Mouse (Mus musculus) left cerebral cortex, postnatal 25 days (tissue): Measurements from ENCODE around the gene Srrm2. TPM values are rescaled to one million over a fixed set of nuclear protein-coding genes. Genes with fewer than 3 reads are reported as not detected.
"Not testable (repeated sequence)": the region's sequence is repeated elsewhere in the genome, so short reads cannot be mapped to it uniquely, and the experiment has no call there.

Experiments
- DNase-seq, 2 experiments: peaks; one replicate each; pipeline ENCODE4 v3.0.0; 2022; ENCODE audit warnings: low spot score in 2 of 2, mixed read lengths in 1 of 2
- intact Hi-C: fragments of 180-260 bp; cut with DNase I; formaldehyde crosslinking; loops from one replicate; pipeline ENCODE4 v1.15.1; 2025
- total RNA-seq, 2 experiments: library from RNA; stranded (reverse); gene quantifications; 2 replicates each; pipeline ENCODE4 v1.2.3; 2021

Srrm2 gene
- total RNA-seq, 2 experiments from 2014 or later, result 495 to 577 TPM

- DNase-seq, result no peak
- intact Hi-C loops, result no loop called here
Measured at GRCm38 (mm10) chr17:23761155-23761554, 29.2 kb upstream of the Srrm2 start.

GRCm38 (mm10) chr17:23762976-23763375 is 27.4 kb upstream of the Srrm2 start:
- intact Hi-C loops, result no loop called here

GRCm38 (mm10) chr17:23770493-23770892 is 19.8 kb upstream of the Srrm2 start:
- intact Hi-C loops, result loop anchor here (2.0 to 5.0 kb wide), 3 partner anchors 58 to 192 kb away; partner anchors contain the start of genes Elob, Prss32 and Prss41

More at GRCm38 (mm10) chr17:23762976-23763375, 27.4 kb upstream of the Srrm2 start:
- no peak for DNase-seq

GRCm38 (mm10) chr17:23770896-23771283 is 19.4 kb upstream of the Srrm2 start:
- intact Hi-C loops, result loop anchor here (2.0 to 5.0 kb wide), 3 partner anchors 58 to 191 kb away; partner anchors contain the start of genes Elob, Prss32 and Prss41
- peak; percentile 30 to 52 for DNase-seq

More at GRCm38 (mm10) chr17:23770493-23770892, 19.8 kb upstream of the Srrm2 start:
- DNase-seq, result peak in 1 of 2 experiments; percentile 22

- intact Hi-C loops, result loop anchor here (2.0 to 5.0 kb wide), 3 partner anchors 57 to 191 kb away; partner anchors contain the start of genes Elob, Prss32 and Prss41
- DNase-seq, result peak; percentile 99 to 100
Measured at GRCm38 (mm10) chr17:23771284-23772218, 18.8 kb upstream of the Srrm2 start, which contains the start of gene Flywch1. Gene Flywch1 (minus strand): TSS chr17:23771602.

- DNase-seq, result not testable (repeated sequence)
- intact Hi-C loops, result loop anchor here (5.0 kb wide), 2 partner anchors 70 to 190 kb away; partner anchors contain the start of genes Prss32 and Prss41
Measured at GRCm38 (mm10) chr17:23772219-23772556, 18.1 kb upstream of the Srrm2 start.

GRCm38 (mm10) chr17:23773676-23774075 is 16.7 kb upstream of the Srrm2 start:
- DNase-seq, result no peak
- intact Hi-C loops, result loop anchor here (5.0 kb wide), 2 partner anchors 69 to 189 kb away; partner anchors contain the start of genes Prss32 and Prss41

- DNase-seq, result peak; percentile 73 to 87
- intact Hi-C loops, result loop anchor here (5.0 kb wide), 2 partner anchors 68 to 188 kb away; partner anchors contain the start of genes Prss32 and Prss41
Measured at GRCm38 (mm10) chr17:23774090-23774489, 16.2 kb upstream of the Srrm2 start.

GRCm38 (mm10) chr17:23776216-23776615 is 14.1 kb upstream of the Srrm2 start:
- intact Hi-C loops, result no loop called here
- DNase-seq, result no peak

GRCm38 (mm10) chr17:23777141-23777540 is 13.2 kb upstream of the Srrm2 start:
- intact Hi-C loops, result no loop called here
- DNase-seq, result no peak

GRCm38 (mm10) chr17:23778447-23778846 is 11.9 kb upstream of the Srrm2 start:
- intact Hi-C loops, result no loop called here
- DNase-seq, result no peak

GRCm38 (mm10) chr17:23783352-23783751 is 7.0 kb upstream of the Srrm2 start:
- intact Hi-C loops, result no loop called here
- no peak for DNase-seq

- intact Hi-C loops, result loop anchor here (2.0 kb wide), 1 partner anchor 17 kb away; no protein-coding TSS in a partner anchor
Measured at GRCm38 (mm10) chr17:23785561-23786471, 4.5 kb upstream of the Srrm2 start, which contains the start of gene Flywch2. Gene Flywch2 (minus strand): TSS chr17:23786081.

GRCm38 (mm10) chr17:23786510-23786931 is 3.8 kb upstream of the Srrm2 start:
- intact Hi-C loops, result loop anchor here (2.0 kb wide), 1 partner anchor 16 kb away; no protein-coding TSS in a partner anchor
- DNase-seq, result peak; percentile 29 to 45

More at GRCm38 (mm10) chr17:23785561-23786471, 4.5 kb upstream of the Srrm2 start, which contains the start of gene Flywch2:
- peak; percentile 87 to 95 for DNase-seq

GRCm38 (mm10) chr17:23788973-23789372 is 1.4 kb upstream of the Srrm2 start:
- intact Hi-C loops, result no loop called here
- no peak for DNase-seq

GRCm38 (mm10) chr17:23789749-23790268 is 523 bp upstream of the Srrm2 start:
- no peak for DNase-seq
- intact Hi-C loops, result no loop called here

- DNase-seq, result peak in 1 of 2 experiments; percentile 31
- intact Hi-C loops, result no loop called here
Measured at GRCm38 (mm10) chr17:23791079-23791357, 686 bp downstream of the Srrm2 start.

GRCm38 (mm10) chr17:23795323-23795722 is 5.0 kb downstream of the Srrm2 start:
- no peak for DNase-seq

GRCm38 (mm10) chr17:23797316-23797715 is 7.0 kb downstream of the Srrm2 start:
- intact Hi-C loops, result no loop called here
- DNase-seq, result no peak

More at GRCm38 (mm10) chr17:23795323-23795722, 5.0 kb downstream of the Srrm2 start:
- intact Hi-C loops, result no loop called here
